Mouse (Mus musculus) left cerebral cortex, adult 18-20 months (tissue): ENCODE measurements around the gene Hoxa1. TPM values are rescaled to one million over a fixed set of nuclear protein-coding genes. Genes with fewer than 3 reads are reported as not detected.

ENCODE experiments used
- DNase-seq, 2 experiments: peaks; one replicate each; pipeline ENCODE4 v3.0.0; 2021 to 2022; ENCODE audit warnings: low spot score in 2 of 2, mixed read lengths in 1 of 2
- total RNA-seq, 2 experiments: library from RNA; stranded (reverse); gene quantifications; 2 replicates each; pipeline ENCODE4 v1.2.3; 2021

The Hoxa1 gene
- total RNA-seq, 2 experiments from 2014 or later, result not detected

- no peak for DNase-seq
These were observed 2.6 kb upstream of the Hoxa1 start for GRCm38 (mm10) chr6:52160511-52161335.

DNA sequence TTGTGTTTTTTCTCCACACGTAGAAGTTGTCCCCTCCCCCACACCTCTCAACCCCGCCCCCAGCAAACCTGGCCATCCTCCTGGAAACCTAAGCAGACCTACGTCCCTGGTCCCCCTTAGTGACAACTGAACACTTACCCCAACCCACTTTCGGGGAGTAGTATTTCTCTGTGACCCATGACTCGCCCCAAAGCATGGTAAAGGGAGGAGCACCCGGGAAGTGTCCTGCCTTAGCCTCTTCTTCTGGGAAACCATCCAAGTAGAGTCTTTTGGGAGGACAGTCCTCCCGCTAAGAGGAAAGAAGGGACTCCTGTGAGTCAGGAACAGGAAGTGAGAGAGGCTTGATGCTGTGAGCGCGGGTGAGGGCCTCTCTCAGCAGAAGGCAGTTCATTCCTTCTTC, 1.9 kb upstream of the Hoxa1 start:
- no peak for DNase-seq

GRCm38 (mm10) chr6:52159164-52159761, 1.1 kb upstream of the Hoxa1 start:
- DNase-seq, result no peak

- DNase-seq, result no peak
These were observed 446 bp downstream of the Hoxa1 start for GRCm38 (mm10) chr6:52157466-52158275.

DNA sequence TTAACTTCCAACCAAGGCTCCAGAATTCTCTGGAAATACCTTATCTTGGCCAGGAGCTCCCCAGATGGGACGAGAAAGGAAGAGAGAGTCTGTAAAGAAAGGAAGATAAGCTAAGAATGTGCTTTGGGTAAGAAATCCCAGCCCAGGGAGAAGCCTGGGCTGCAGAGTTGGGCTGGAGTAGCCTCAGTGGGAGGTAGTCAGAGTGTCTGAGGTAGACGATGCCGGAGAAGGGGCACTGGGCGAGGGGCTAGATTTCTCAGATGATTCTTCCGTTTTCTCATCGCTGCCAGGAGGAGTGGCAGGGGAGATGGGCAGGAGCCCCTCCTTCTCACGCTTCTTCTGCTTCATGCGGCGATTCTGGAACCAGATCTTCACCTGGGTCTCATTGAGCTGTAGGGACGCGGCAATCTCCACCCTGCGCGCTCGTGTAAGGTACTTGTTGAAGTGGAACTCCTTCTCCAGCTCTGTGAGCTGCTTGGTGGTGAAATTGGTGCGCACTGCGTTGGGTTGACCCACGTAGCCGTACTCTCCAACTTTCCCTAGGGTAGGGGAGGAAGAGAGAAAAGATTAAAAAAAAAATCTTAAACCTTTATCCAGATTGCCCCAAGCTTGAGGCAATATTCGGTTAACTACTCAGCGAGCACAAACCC, 1.4 kb downstream of the Hoxa1 start:
- DNase-seq, result no peak

DNA sequence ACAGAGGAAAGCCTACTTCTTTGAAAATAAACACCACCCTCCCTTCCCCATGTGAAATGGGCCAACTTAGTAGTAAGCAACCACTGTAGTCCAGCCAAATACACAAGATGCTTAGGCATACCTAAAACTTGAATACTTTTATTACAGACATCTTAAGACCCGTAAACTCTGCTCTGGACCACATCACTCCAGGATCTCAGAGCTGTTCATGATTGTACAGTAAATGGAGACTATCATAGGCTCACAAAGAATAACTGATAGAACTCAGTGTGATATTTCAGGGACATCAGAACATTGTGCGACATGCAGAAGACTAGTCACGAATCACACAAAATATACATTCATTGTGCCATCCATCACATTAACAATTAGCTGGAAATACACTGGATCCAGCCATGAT, 2.6 kb downstream of the Hoxa1 start:
- no peak for DNase-seq

- no peak for DNase-seq
These were observed 4.1 kb downstream of the Hoxa1 start for GRCm38 (mm10) chr6:52154044-52154443.

DNA sequence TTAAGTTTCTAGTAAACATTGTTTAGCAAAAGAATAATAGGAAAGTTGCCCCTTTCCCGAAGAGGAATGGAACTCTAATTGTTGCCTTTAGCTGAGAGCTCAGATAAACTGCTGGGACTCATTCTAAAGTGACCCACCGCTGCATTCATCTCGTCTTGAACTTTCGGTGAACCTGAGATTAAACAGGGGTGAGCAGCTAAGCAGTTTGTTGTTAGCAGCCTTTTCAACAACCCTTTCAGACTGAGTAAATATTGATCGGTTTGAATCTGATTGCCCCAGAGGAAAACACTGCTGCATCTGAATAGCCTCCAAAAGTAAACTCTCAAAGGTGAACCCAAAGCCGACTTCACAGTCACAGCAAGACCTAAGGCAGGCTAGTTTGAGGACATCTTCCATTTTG, 4.8 kb downstream of the Hoxa1 start:
- no peak for DNase-seq

- DNase-seq, result no peak
These were observed 5.6 kb downstream of the Hoxa1 start for GRCm38 (mm10) chr6:52152226-52153193.

- DNase-seq, result no peak
These were observed 6.5 kb downstream of the Hoxa1 start for GRCm38 (mm10) chr6:52151571-52151970.

DNA sequence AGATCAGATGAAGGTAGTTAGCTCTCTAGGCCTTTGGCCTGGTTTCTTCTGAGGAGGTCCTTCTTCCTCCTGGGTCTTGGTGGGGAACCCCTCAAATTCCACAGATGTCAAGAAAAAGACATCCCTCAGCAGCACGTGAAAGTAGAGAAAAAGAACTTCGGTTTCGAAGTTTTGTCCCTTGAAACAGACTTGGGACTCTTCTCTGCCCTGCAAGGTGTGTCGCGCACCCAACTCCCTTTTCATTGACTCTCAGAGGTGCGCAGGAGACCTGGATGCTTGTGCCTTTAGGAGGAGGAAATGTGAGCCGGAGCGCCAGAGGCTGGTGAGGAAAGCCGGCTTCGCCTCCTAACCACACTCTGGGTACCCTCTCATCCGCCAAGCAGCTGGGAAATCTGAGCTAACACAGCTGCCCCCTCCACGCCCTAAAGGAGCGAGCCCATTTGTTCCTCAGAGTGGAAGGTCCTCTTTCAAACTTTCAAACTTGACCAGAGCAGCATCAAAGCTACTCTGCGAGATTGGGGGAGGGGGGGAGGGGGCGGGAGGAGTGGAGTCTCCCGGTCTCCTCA, 7.6 kb downstream of the Hoxa1 start:
- DNase-seq, result no peak

- DNase-seq, result no peak
These were observed 19.0 kb downstream of the Hoxa1 start for GRCm38 (mm10) chr6:52139115-52139514.

- DNase-seq, result no peak
These were observed 19.5 kb downstream of the Hoxa1 start for GRCm38 (mm10) chr6:52138576-52138975.

DNA sequence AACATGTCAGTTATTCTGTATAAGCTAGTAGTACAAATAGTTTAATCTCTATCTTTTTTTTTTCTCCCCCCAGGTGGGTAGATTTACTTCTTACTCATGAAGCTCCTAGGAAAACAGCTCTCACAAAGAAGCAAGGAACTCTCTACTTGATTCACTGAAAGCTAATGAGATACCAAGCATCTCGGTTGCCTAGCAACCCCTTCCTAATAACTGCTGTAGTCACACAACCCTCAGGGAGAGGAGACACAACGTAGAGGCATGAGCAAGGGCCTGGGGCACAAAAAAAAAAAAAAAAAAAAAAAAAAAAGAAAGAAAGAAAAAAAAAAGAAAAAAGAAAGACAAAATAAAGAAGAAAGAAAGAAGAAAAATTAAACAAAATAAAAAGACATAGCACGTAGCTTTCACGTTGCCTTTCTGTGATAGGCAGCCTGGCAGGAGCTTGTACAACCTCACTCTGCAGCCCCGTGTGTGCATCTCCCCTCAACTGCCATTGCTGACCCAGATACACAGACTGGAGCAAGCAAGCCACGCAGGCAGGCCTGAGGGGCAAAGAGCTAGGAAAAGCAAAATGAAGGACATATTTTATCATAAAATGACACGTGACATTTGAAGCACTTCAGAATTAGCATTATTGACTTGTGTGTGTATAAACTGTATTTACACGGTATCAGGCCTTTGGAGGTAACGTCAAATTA, 20.1 kb downstream of the Hoxa1 start:
- DNase-seq, result no peak

- DNase-seq, result no peak
These were observed 34.4 kb downstream of the Hoxa1 start for GRCm38 (mm10) chr6:52123673-52124072.

GRCm38 (mm10) chr6:52121173-52121572, 36.9 kb downstream of the Hoxa1 start:
- no peak for DNase-seq

DNA sequence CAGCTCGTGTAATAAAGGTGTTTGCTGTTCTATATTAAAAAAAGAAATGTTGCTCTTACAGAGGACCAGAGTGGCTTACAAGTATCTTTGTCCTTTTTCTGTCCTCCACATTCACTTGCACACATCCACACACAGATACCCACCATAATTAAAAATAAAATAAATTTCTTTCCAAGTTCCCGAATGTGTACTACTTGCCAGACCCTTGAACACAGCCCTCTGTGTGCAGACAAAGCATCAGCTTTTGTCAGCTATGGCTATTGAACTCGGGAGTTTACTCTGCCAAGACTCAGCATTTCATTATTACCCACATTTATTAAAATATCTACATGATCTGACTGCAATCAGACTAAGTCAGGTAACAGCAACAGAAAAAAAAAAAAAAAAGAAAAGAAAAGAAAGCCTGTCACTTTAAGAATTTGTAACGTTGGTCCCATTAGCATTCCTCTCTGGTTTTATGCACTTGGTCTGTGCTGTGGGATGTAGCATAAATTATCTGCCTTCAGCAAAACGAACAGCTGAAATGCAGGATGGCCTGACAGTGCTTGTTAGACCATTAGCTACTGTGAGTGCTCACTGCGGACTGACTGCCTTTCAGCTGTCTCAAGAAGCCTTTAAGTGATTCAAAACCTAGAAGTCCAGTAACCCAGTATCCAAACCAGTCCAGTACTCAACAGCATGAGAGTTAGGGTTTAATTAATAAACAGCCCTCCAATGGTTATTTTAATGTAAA, 39.0 kb downstream of the Hoxa1 start:
- no peak for DNase-seq

- DNase-seq, result no peak
These were observed 42.2 kb downstream of the Hoxa1 start for GRCm38 (mm10) chr6:52115899-52116298.

- DNase-seq, result no peak
These were observed 46.3 kb downstream of the Hoxa1 start for GRCm38 (mm10) chr6:52111846-52112245.
